Mouse (Mus musculus) liver, embryonic 15.5 days (tissue): ENCODE data around the gene Sohlh2. TPM values are rescaled to one million over a fixed set of nuclear protein-coding genes. Genes with fewer than 3 reads are reported as not detected.

Experiments
- ATAC-seq: fragments of 200-750 bp; cut with Nextera tagmentation; 2 replicates; pipeline ENCODE4 v1.8.0; 2017; ENCODE audit warnings: moderate number of reproducible peaks, mild to moderate bottlenecking, moderate library complexity; ENCODE audit not compliant: insufficient read depth
- H3K27ac ChIP-seq: fragments of 300-500 bp; sonication (generic); replicated peaks from 2 replicates; pipeline ENCODE4 v1.5.1; 2015; ENCODE audit warnings: mild to moderate bottlenecking, inconsistent platforms
- H3K27me3 ChIP-seq: fragments of 300-500 bp; sonication (generic); 2 replicates; pipeline ENCODE4 v1.6.1; 2015; ENCODE audit warnings: mild to moderate bottlenecking, inconsistent platforms
- H3K36me3 ChIP-seq: fragments of 300-500 bp; sonication (generic); replicated peaks from 2 replicates; pipeline ENCODE4 v1.6.1; 2015; ENCODE audit warnings: moderate library complexity, mild to moderate bottlenecking, inconsistent platforms
- H3K4me1 ChIP-seq: fragments of 300-500 bp; sonication (generic); replicated peaks from 2 replicates; pipeline ENCODE4 v1.6.1; 2015; ENCODE audit warnings: inconsistent platforms
- H3K4me2 ChIP-seq: fragments of 300-500 bp; sonication (generic); 2 replicates; pipeline ENCODE4 v1.6.1; 2015; ENCODE audit warnings: moderate library complexity, mild to moderate bottlenecking, inconsistent platforms
- H3K4me3 ChIP-seq: fragments of 300-500 bp; sonication (generic); replicated peaks from 2 replicates; pipeline ENCODE4 v1.5.1; 2015; ENCODE audit warnings: mild to moderate bottlenecking, inconsistent platforms
- H3K9ac ChIP-seq: fragments of 300-500 bp; sonication (generic); 2 replicates; pipeline ENCODE4 v1.6.1; 2015; ENCODE audit warnings: moderate library complexity, mild to moderate bottlenecking, inconsistent platforms
- H3K9me3 ChIP-seq: fragments of 300-500 bp; sonication (generic); replicated peaks from 2 replicates; pipeline ENCODE4 v1.6.1; 2016; ENCODE audit warnings: inconsistent platforms
- WGBS: fragments of 180-500 bp; shearing (Covaris S2); methylation state at CpG from one replicate; pipeline ENCODE4 v1.1.7; 2015; ENCODE audit warnings: mixed read lengths; ENCODE audit not compliant: insufficient replicate concordance; 5-methylcytosine and 5-hydroxymethylcytosine counted together
- polyA plus RNA-seq: library from polyadenylated mRNA; unstranded; fragments of >200 nt; fragmentation: Nextera tagmentation; extraction: Ambion mirVana; gene quantifications from 2 replicates; pipeline ENCODE4 v1.2.1, GENCODE M21; 2015

Gene Sohlh2
- polyA plus RNA-seq = not detected in 2 replicates

DNA sequence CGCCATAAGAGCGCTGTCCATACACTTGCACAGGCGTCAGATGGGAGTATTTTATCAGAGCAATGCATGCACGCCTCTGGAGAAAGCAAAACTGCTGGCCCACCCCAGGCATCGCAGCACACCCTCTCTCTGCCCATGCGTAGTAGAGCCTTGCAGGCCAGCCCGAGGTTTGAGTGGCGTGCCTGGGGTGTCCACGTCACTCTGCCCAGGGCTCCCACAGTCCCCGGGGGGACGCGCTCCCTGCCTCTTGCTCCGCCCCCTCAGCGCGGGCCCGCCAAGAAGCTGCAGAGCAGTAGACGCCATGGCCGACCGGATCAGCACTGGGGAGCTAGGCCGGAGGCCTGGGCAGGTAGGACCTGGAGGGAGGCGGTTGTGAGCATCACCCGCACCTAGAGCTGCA is at the start of gene Sohlh2:
Gene Sohlh2, plus strand, starts transcription at position 263 of the 400 bp plus-strand sequence.
- no peak for ATAC-seq
- no peaks in the 10 kb centered on the region for H3K36me3 ChIP-seq
- no peak within 1 kb of the TSS for H3K4me2 ChIP-seq
- no peaks in the 10 kb centered on the region for H3K27me3 ChIP-seq
- no peak within 1 kb of the TSS for H3K27ac ChIP-seq
- H3K9me3 ChIP-seq = no peaks in the 10 kb centered on the region
- no peaks in the 10 kb centered on the region for H3K4me1 ChIP-seq
- no peak within 1 kb of the TSS for H3K9ac ChIP-seq
- H3K4me3 ChIP-seq = no peak within 1 kb of the TSS
- 78% methylated on average over 22 of the region's 22 CpGs for WGBS

GRCm38 (mm10) chr3:55137039-55137438 is 44.8 kb upstream of the Sohlh2 start, which contains the start of gene Ccdc169:
TSS of gene Ccdc169 (plus strand) at chr3:55137339.
- Histone ChIP-seq H3K36me3 (peaks cover 8% of the 10 kb centered on the region), H3K9ac (no peak within 1 kb of the TSS), H3K9me3 (no peaks in the 10 kb centered on the region), H3K4me2 (no peak within 1 kb of the TSS), H3K27ac (no peak within 1 kb of the TSS), H3K4me1 (no peaks in the 10 kb centered on the region), H3K27me3 (no peaks in the 10 kb centered on the region), H3K4me3 (no peak within 1 kb of the TSS)
- no peak for ATAC-seq

- H3K9ac ChIP-seq = no peak overlapping the region
- H3K9me3 ChIP-seq = no peaks in the 10 kb centered on the region
- peaks cover 8% of the 10 kb centered on the region for H3K36me3 ChIP-seq
- H3K27ac ChIP-seq = no peak overlapping the region
- ATAC-seq = no peak
- H3K27me3 ChIP-seq = no peaks in the 10 kb centered on the region
- H3K4me1 ChIP-seq = no peaks in the 10 kb centered on the region
- 76% methylated on average over 12 of the region's 12 CpGs for WGBS
- no peak overlapping the region for H3K4me3 ChIP-seq
- no peak overlapping the region for H3K4me2 ChIP-seq
Observed at GRCm38 (mm10) chr3:55139837-55140236, 42.0 kb upstream of the Sohlh2 start.

GRCm38 (mm10) chr3:55141401-55141800 is 40.4 kb upstream of the Sohlh2 start:
- Histone ChIP-seq H3K4me3 (no peak overlapping the region), H3K27me3 (no peaks in the 10 kb centered on the region), H3K36me3 (peaks cover 2% of the 10 kb centered on the region), H3K4me1 (no peaks in the 10 kb centered on the region), H3K9ac (no peak overlapping the region), H3K9me3 (no peaks in the 10 kb centered on the region), H3K4me2 (no peak overlapping the region), H3K27ac (no peak overlapping the region)
- ATAC-seq = no peak
- 56% methylated on average over 2 of the region's 2 CpGs for WGBS

GRCm38 (mm10) chr3:55144916-55145315 is 36.9 kb upstream of the Sohlh2 start:
- 63% methylated on average over 4 of the region's 4 CpGs for WGBS
- Histone ChIP-seq H3K36me3 (no peaks in the 10 kb centered on the region), H3K4me2 (no peak overlapping the region), H3K4me1 (no peaks in the 10 kb centered on the region), H3K27me3 (no peaks in the 10 kb centered on the region), H3K4me3 (no peak overlapping the region), H3K9ac (no peak overlapping the region), H3K27ac (no peak overlapping the region), H3K9me3 (no peaks in the 10 kb centered on the region)
- ATAC-seq = no peak

- Histone ChIP-seq H3K9me3 (no peaks in the 10 kb centered on the region), H3K4me3 (no peak overlapping the region), H3K9ac (no peak overlapping the region), H3K27me3 (no peaks in the 10 kb centered on the region), H3K27ac (no peak overlapping the region), H3K4me1 (no peaks in the 10 kb centered on the region), H3K36me3 (no peaks in the 10 kb centered on the region), H3K4me2 (no peak overlapping the region)
- no peak for ATAC-seq
- WGBS = 62% methylated on average over 6 of the region's 6 CpGs
Observed at GRCm38 (mm10) chr3:55146441-55146840, 35.4 kb upstream of the Sohlh2 start.

DNA sequence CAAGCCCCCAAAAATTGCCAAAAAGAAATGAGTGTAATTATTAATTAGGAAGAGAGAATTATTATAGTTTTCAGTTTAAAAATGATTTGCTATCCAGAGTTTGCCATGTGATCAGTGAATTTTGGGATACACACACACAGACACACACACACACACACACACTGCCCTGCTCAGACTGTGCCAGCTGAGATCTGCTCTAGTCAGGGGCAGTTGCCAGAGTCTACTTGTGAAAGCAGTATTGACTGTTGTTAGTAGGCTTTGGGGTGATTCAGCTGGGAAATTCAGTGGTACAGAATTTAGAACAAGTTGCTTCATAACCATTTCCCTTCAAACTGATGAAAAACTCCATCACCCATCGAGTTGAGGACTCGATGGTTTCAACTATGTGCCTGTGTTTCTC is 34.7 kb upstream of the Sohlh2 start:
- Histone ChIP-seq H3K4me1 (no peaks in the 10 kb centered on the region), H3K36me3 (no peaks in the 10 kb centered on the region), H3K4me3 (no peak overlapping the region), H3K4me2 (no peak overlapping the region), H3K9ac (no peak overlapping the region), H3K27me3 (no peaks in the 10 kb centered on the region), H3K27ac (no peak overlapping the region), H3K9me3 (no peaks in the 10 kb centered on the region)
- WGBS = 53% methylated on average over 2 of the region's 2 CpGs
- ATAC-seq = no peak

GRCm38 (mm10) chr3:55148091-55148490 is 33.7 kb upstream of the Sohlh2 start:
- ATAC-seq = no peak
- no peaks in the 10 kb centered on the region for H3K4me1 ChIP-seq
- H3K27me3 ChIP-seq = no peaks in the 10 kb centered on the region
- H3K4me2 ChIP-seq = no peak overlapping the region
- 43% methylated on average over 3 of the region's 3 CpGs for WGBS
- H3K9ac ChIP-seq = no peak overlapping the region
- no peak overlapping the region for H3K4me3 ChIP-seq
- no peak overlapping the region for H3K27ac ChIP-seq
- no peaks in the 10 kb centered on the region for H3K9me3 ChIP-seq
- no peaks in the 10 kb centered on the region for H3K36me3 ChIP-seq

GRCm38 (mm10) chr3:55151656-55152433 is 30.0 kb upstream of the Sohlh2 start:
- H3K4me3 ChIP-seq = no peak overlapping the region
- no peak overlapping the region for H3K4me2 ChIP-seq
- 39% methylated on average over 7 of the region's 7 CpGs for WGBS
- H3K9ac ChIP-seq = no peak overlapping the region
- no peaks in the 10 kb centered on the region for H3K27me3 ChIP-seq
- no peaks in the 10 kb centered on the region for H3K36me3 ChIP-seq
- H3K4me1 ChIP-seq = no peaks in the 10 kb centered on the region
- H3K27ac ChIP-seq = no peak overlapping the region
- ATAC-seq = no peak
- no peaks in the 10 kb centered on the region for H3K9me3 ChIP-seq

GRCm38 (mm10) chr3:55152673-55153334 is 29.0 kb upstream of the Sohlh2 start:
- Histone ChIP-seq H3K4me1 (no peaks in the 10 kb centered on the region), H3K36me3 (no peaks in the 10 kb centered on the region), H3K27me3 (no peaks in the 10 kb centered on the region), H3K9me3 (no peaks in the 10 kb centered on the region), H3K9ac (no peak overlapping the region), H3K4me2 (no peak overlapping the region), H3K27ac (no peak overlapping the region), H3K4me3 (no peak overlapping the region)
- WGBS = 54% methylated on average over 6 of the region's 6 CpGs
- ATAC-seq = no peak

DNA sequence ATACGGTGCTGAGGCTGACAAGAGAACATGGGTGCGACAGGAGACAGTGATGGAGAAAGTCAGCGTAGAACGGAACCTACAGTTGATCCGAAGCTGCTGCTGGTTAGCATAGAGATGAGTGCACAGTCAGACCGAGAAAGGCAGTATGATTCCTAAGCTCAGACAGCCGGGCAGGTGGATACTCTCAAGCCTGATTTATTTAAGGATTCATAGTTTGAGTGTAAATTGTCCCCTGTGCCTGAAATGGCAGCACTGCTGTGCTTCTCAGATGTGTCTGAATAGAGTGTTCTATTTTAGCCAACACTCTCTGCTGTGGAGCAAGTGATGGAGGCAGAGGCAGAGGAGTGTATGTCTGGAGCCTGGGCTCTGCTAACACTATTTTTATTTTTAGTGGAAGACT is 27.7 kb upstream of the Sohlh2 start:
- Histone ChIP-seq H3K4me3 (no peak overlapping the region), H3K27me3 (no peaks in the 10 kb centered on the region), H3K4me1 (no peaks in the 10 kb centered on the region), H3K4me2 (no peak overlapping the region), H3K27ac (no peak overlapping the region), H3K9me3 (no peaks in the 10 kb centered on the region), H3K36me3 (no peaks in the 10 kb centered on the region), H3K9ac (no peak overlapping the region)
- 71% methylated on average over 7 of the region's 7 CpGs for WGBS
- no peak for ATAC-seq
